Mouse (Mus musculus) urinary bladder, postnatal 4 days (tissue): ENCODE measurements around the gene Amph.
"Not testable (repeated sequence)": the region's sequence is repeated elsewhere in the genome, so short reads cannot be mapped to it uniquely, and the experiment has no call there.

Experiments used
- DNase-seq, 2 experiments: peaks; one replicate each; pipeline ENCODE4 v3.0.0; 2021 to 2022; ENCODE audit warnings: low spot score in 2 of 2

The Amph gene

DNA sequence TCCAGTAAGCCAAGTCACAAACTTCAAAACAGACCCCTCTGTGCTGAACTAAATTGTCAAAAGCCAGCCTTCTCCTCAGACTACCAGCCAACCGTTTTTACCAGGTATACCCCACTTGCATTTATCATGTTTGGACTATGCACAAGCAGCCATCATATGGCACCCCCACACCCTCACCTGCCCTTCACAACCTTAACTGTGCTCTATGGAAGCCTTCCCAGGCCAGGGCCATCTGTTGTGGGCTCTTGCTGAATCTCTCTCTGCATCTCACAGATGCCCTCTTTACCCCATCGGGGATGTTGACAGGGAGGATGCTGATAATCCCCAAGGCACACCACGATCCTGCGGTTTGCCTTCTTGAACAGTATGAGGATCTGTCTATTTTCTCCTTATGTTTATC is 77.9 kb downstream of the Amph start:
- no peak for DNase-seq

DNA sequence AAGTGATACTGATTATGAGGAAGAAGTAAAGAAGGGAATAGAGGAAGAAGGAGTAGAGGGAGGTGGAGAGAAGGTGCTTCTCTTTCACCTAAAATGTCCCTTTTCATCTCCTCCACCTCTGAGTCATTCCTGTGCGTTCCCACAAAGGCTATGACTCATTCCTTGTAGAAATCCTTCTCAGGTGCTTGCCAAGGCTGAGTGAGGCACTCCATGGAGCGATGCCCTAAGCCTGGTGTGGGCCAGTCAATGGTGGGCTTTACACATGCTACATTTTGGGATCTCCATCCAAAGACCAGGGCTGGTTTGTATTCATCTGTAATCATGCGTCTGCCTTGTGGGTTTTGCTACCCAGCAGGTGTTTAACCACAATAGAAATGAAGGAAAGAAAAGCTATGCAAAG is 78.9 kb downstream of the Amph start:
- no peak for DNase-seq

DNA sequence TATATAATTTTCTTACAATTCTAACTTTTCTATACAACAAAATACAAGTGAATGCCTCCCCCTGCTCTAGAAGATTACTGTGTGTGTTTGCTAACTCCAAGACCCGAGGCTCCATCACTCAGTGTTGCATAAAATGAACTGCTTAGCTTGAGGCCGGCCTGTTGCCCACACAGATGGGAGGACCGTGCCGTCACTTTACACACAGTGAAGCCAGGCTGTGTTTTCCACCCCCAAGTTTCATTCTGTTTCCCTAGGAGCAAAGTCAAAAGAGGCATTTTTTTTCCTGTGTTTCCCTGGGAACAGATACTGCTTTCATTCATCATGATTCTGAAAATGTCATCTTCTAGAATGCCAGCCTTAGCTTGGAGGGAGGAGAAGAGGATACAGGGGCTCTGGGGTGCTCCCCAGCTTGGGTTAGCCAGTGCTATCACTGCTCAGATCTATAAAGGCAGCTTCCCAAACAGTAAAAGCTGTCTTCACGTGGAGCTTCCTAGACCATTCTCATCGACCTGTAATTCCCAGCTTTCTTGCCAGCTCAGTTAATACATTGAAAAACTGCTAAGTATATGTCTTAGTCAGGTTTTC is 79.9 kb downstream of the Amph start:
- DNase-seq: no peak

DNA sequence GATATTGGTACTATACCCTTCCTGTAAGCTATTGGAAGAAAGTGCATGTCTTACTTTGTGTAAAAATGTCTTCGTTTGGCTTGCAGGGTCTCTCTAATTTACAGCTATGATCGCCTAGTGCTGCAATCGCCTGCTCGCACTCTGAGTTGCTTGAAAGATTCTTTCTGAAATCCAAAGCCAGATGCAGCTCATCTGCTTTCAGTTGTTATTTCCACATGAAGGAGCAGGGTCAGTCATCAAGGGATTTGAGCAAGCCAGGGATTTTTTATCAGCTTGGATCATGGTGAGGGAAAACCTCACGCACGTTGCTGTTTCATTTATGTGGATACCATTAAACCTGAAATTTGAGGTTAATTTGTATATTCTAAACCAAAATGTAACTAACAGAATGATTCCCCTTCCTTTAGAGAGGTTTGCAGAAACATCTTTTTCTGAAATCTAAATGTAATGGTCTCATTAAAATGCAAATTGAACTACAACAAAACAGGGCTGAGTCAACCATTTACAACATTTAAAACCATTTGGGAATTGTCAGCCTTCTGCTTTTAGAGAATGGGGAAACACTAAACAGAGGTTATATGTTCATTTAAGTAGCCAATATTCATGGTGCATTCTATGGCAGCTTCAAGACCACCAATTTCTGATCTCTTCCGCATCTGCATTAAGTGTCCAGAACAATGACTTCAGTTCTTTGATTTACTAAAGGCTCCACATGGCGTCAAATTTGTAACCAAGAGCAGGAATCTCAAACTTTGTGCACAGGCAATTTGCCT is 84.1 kb downstream of the Amph start:
- no peak for DNase-seq

DNA sequence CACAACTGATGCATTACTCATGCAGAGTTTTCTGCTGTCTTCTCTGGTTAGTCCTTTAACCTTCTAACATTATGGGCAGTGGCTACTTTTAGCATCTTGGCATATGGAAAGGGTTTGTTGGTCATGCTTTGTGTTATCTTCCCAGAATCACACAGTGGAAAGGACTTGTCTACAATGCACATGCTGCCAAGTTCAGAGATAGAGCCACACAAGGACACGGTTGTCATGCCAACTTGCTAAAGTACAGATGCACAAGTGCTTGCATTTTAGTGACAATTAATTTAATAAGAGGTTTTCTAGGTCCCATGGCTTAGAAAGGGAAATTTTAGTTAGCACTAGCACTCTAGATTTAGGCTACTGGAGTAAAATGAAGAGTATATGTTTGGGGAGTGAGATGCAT is 104.1 kb downstream of the Amph start:
- no peak for DNase-seq

DNA sequence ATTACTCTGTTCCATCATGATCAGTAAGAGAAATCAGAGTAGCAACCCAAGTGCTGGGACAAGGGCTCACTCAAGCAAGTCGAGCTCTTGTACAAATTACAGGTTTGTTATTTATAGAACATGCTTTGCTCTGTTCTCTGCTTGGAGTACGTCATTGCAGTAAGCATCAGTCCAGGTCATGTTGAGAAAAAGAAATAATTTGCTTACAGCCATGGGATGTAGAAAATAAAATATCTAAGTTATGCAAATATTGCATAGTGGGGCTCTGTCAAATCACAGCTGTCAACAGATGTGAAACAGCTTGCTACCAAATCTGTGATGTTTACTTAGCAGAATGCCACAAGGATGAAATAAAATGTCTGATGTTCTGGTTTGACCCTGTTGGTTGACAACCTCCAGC is 106.5 kb downstream of the Amph start:
- DNase-seq: no peak

DNA sequence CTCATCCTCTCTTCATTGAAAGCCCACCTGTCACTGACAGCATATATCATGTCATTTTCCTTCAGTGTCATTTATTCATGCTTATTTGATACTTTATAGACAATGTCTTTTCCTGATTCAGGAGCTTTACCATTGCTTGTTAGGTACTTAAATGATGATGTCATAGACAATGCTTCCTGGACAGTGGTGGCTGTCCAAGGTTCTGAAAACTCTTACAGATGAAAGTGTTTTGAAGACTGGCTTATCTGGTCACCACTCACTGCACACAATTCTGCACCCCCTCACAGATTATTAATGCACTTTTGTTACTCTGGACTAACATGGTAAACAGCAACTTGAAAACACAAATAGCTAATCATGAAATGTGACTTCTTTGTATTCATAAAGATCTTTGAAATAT is 124.3 kb downstream of the Amph start:
- no peak for DNase-seq

DNA sequence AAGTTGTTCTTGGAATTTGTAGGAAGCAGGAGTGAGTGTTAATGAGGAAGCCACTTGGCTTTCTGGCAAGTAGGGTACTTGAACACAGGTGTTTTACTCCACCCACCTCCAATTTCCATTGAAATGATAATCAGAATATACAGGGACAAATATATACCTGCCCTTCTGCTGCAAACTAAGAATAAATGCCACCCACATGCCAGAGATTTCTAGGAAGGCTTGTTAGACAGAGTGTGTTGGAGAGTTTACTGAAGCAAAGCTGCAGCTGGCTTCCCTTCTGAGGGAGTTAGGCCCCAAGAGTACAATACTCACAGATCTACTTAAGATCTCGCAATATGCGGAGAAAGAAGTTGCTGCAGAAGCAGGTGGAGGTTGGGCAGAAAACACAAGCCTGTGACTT is 129.4 kb downstream of the Amph start:
- no peak for DNase-seq

DNA sequence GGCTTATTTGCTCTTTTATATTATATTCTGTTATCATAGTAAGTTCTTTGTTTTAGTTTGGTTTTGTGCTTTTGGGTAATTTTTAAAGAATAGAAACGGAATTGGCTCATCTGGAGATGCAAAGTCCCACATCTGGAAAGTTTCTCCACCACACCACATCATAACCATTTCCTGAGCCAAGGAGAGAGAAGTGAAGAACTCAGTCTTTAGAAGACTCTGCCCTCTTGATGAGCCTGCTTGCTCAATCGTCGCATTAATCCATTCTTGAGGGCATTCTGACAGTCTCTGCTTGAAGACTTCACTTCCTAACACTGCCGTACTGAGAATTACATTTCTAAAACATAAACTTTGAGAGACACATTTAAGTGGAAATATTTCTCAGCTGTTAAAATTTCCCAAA is 133.9 kb downstream of the Amph start:
- no peak for DNase-seq

DNA sequence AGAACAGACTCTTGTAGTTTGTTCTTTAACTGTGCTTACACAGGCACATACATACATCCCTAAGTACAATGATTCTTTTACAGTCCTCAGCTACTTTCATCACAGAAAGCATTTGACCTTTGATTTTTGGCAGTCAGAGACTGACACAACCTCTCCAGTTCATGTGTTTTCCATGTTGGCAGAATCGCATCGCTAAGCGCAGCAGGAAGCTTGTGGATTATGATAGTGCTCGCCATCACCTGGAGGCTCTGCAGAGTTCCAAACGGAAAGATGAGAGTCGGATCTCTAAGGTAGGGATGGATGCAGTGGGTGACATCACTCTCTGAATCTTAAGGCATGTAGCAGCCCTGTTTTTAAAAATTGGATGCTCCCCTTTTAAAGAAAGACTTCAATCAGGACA is 146.6 kb downstream of the Amph start:
- no peak for DNase-seq

DNA sequence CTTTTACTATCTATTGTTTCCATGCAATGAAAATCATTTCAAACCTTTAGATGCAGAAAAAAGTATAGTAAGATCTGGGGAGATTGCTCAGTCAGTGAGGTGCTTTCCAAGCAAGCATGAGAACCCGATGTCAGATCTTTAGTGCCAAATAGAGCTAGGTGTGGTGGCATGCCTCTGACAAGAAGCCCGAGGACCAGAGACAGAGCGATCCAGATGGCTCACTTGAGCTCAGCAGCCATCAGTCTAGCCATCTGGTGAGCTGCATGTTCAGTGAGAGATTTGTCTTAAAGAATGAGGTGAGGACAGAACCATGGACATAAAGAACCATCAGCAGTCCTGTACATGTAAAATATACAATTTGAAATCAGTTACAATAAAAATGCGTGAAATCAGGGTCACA is 149.1 kb downstream of the Amph start:
- DNase-seq: no peak

DNA sequence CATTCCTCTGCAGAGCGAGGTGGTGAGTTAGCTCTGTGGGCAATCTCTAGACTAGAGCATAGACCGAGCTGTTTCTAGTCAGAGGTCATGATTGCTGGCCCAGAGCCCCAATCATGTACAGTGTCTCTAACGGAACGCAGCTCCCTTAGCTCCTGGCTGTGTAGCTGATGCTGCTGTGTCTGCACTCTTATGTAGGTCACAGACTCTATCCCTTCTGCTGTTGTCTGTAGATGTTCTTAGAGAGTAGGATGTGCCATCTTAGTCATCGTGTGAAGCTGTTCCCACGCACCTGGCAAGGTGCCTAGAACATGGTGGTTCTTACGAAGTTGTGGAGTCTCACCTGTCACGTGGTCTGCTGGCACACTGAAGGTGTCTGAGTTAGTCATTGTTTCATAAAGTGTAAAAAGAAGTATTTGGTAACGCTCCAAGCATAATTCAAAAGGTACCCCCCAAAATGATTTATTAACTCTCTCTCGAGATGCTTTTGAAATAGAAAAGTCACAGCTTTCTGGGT is 153.9 kb downstream of the Amph start:
- DNase-seq: no peak

DNA sequence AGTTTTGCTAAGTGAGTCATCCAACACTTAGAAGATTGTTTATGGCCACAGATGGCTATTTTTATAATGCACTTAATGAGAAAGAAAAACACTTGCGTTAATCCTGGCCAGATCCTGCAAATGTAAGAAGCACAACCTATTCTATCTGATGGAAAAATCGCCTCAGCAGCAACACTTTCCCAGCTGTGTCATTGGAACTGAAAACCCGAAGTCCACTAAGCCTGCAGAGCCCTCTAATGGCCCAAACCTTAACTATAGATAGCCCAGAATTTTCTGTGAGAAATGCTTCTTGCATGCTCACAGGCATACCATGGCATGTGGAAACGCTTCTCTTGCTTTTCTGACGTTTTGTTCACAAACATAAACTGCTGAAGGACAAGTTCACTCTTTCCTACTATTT is 158.4 kb downstream of the Amph start:
- DNase-seq: no peak

DNA sequence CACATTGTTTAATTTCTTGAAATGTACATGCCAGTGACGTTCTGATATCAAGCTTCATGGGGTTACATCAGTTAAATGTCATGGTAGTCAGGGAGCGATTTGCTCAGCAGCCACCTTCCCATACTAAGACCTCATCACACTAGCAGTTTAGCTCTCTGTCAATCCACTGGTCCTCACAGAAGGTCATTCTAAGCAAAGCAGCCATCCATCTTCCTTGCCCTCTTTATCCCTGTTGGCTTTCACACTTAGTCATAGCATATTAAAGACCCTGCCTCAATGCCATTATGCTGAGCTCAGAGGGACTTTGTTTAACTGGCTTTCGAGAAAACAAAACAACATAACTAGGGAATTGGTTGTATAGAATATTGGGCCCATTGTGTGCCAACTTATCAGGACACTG is 161.3 kb downstream of the Amph start:
- no peak for DNase-seq

DNA sequence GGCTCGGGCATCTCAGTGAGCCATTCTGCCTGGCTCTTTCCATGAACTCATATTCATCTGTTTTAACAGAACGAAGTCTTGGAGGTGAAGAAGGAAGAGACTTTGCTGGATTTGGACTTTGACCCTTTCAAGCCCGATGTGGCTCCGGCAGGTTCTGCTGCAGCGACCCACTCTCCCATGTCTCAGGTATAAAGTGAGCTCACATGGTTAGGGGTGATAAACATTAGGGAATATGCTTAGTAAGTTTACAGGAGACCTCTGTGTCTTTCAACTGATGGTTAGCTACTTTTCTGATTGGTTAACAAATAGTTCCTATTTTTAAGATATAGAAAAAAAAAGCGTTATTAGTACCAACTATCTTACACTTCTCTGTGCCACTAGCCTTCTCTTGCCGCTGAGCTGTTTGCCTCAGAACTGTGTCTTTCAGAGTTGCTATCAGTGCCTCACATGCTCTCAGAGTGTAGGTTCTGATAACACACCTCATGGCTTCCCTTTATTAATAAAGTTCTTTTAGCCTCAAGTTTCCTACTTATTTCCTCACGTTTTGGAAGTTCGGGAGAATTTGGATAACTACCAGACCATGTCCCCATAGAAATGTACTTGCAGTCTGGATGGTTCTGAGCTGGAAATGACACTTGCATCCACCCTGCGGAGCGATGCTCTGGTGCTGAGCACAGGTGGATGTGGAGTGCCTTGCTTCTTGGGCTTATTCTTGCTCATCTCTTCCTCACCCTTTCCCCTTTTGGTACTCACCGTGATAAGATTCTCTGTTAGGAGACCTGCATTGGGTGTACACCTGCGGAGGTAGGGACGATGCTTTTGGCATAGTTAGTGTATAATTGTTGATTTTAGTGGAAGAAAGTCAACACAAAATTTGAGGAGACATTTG is 165.3 kb downstream of the Amph start:
- no peak for DNase-seq

DNA sequence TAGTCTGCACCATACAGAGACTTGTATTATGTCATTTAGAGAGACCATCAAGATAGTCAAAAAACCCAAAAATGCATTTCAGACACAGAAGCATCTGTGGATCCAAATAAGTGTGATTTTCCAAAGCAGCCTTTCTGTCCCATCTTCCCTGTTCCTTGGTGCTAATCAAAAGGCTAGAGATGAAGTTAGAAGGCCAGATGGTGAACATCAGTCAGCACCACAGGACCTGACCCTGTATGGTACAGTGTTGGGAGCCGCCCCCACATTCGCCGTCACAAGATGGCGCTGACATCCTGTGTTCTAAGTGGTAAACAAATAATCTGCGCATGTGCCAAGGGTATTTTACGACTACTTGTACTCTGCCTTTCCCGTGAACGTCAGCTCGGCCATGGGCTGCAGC is 166.8 kb downstream of the Amph start:
- DNase-seq: not testable (repeated sequence)

DNA sequence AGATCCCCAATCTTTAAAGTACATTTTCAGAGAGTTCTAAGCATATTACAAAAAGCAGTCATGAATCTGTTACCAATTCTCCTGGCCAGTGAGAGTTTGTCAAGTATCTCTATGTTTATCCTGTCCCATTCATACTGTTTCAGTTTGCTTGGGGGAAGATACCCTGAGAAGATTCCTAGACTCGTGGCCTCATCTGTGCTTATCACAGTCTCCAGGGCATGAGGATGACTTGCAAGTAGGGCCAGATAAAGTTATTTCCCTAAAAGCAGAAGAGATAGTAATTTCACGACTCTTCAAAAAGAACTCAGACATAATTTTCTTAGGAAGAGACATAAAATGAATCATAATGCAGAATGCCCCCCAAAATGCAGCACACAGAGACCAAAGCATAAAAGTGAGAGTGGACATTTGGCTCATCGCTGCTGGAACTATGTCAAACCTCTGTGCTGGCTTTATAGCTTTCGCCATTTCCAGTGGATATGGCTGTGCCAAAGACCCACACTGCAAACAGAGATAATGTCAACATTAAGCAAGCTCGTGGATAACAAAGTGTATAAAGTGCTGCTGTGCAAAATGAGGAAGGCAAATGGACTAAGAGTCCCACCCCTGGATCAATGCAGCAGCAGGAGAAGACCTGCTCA is 179.0 kb downstream of the Amph start:
- DNase-seq: no peak

DNA sequence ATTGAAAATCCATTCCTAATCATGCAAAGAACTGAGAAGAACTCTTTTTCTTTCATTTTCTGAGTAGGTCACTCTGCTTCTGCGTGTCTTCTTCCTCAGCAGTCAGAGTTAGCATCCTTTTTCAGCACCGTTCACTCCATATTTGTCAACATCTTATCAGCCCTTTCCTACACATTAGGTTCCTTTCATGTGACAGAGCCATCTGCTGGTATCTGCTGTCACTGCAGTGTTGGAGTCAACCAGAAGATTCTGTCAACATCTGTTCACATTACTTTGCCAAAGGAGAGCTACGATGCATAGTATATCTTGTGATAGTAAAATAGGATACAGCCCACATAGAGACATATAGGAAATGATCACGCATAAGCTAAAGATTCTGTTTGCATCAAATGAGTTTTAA is 185.8 kb downstream of the Amph start:
- no peak for DNase-seq

DNA sequence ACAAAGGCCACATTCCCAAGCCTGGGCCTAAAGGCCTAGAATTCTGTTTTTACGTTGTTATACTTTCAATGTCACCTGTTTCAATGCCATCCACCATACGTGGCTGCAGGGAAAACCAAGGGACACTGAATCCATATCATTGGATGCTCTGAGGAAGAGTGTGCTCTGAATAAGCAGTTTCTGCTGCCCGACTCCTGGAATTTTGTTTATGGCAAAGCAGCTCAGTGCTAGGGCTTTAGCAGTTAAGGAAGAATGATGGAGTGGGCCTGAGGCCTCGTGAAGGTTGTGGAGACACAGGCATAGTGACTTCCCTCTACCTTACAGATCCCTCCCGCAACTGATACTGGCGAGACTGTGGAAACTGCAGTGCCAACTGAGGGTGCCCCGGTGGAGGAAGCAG is 189.2 kb downstream of the Amph start:
- no peak for DNase-seq

DNA sequence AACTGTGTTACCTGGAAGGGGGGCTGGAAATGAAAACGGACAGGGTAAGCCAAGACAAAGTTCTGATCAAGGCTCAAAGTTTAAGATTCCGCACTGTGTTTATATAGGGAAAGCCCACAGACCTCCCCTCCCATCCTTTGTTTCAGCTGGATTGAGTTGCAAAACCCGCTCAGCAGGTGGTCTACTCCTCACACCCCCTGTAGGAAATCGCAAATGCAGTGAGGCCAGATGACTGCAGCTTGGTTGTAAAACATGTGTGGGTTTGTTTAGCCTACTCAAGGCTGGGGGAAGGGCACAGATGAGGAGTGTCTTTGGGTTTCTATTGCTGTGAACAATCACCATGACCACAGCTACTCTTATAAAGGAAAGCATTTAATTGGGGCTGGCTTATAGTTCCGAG is 189.9 kb downstream of the Amph start:
- no peak for DNase-seq

DNA sequence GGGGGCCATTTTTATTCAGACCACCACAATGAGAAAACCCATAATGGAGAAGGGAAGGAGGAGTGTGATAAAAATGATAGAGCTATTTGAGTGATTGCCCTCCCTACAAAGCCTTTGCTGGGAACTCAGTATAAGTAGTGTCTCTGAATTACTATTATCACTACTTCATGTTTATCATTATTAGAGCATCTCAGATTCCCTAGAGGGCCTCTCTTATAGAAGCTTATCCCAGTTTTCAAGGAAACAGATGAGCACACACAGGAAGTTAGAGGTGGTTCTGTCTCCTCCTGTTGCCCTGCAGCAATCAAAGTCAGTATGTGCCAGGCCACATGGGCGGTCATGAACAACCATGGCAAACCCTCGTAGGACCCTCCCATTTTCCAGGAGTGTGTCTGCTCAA is 190.5 kb downstream of the Amph start:
- DNase-seq: no peak

DNA sequence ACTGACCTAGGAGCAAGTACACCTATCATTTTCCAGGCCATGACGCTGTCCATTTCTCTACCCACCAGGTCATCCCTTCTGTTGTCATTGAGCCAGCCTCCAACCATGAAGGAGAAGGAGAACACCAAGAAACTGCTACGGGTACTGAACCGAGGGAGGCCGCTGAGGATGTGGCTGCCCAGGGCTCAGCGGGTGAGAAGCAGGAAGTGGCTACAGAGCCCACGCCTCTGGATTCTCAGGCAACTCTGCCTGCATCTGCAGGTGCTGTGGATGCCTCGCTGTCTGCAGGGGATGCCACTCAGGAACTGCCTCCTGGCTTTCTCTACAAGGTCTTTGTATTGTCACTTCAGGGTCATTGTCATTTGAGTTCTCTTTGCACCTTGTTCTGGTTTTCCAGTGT is 191.1 kb downstream of the Amph start:
- DNase-seq: no peak
